Mouse (Mus musculus) liver, postnatal 0 days (tissue): ENCODE measurements around the gene Tango2. TPM values are rescaled to one million over a fixed set of nuclear protein-coding genes. Genes with fewer than 3 reads are reported as not detected.
A peak's percentile ranks its signal among the peaks of the same experiment; 100 is the strongest.
"Not testable (repeated sequence)": the region's sequence is repeated elsewhere in the genome, so short reads cannot be mapped to it uniquely, and the experiment has no call there.

Source experiments
- ATAC-seq: fragments of 200-750 bp; cut with Nextera tagmentation; 2 replicates; pipeline ENCODE4 v1.8.0; 2017; ENCODE audit warnings: mild to moderate bottlenecking, moderate library complexity
- DNase-seq: peaks from one replicate; pipeline ENCODE4 v3.0.0-alpha.2; 2016
- H3K27ac ChIP-seq: fragments of 300-500 bp; sonication (generic); 2 replicates; pipeline ENCODE4 v1.5.1; 2014; ENCODE audit warnings: antibody characterized with exemption, moderate library complexity, mild to moderate bottlenecking, low read depth
- H3K27me3 ChIP-seq: fragments of 300-500 bp; sonication (generic); 2 replicates; pipeline ENCODE4 v1.6.1; 2014; ENCODE audit warnings: low read length, control low read depth, mixed read lengths; ENCODE audit not compliant: insufficient read depth
- H3K36me3 ChIP-seq: fragments of 300-500 bp; sonication (generic); replicated peaks from 2 replicates; pipeline ENCODE4 v1.6.1; 2014; ENCODE audit warnings: mild to moderate bottlenecking, control low read depth, low read length, moderate library complexity, mixed read lengths; ENCODE audit not compliant: insufficient read depth
- H3K4me1 ChIP-seq: fragments of 300-500 bp; sonication (generic); 2 replicates; pipeline ENCODE4 v1.6.1; 2014; ENCODE audit warnings: antibody characterized with exemption, mild to moderate bottlenecking, control low read depth; ENCODE audit not compliant: insufficient read depth
- H3K4me2 ChIP-seq: fragments of 300-500 bp; sonication (generic); 2 replicates; pipeline ENCODE4 v1.6.1; 2014; ENCODE audit warnings: low read depth, mild to moderate bottlenecking, low read length, moderate library complexity, mixed read lengths
- H3K4me3 ChIP-seq: fragments of 300-500 bp; sonication (generic); 2 replicates; pipeline ENCODE4 v1.5.1; 2014; ENCODE audit warnings: low read depth, low read length
- H3K9ac ChIP-seq: fragments of 300-500 bp; sonication (generic); replicated peaks from 2 replicates; pipeline ENCODE4 v1.6.1; 2014; ENCODE audit warnings: mild to moderate bottlenecking, moderate library complexity
- H3K9me3 ChIP-seq: fragments of 300-500 bp; sonication (generic); 2 replicates; pipeline ENCODE4 v1.6.1; 2016; ENCODE audit warnings: mild to moderate bottlenecking, control low read depth, low read length, mixed read lengths
- CTCF ChIP-seq: sonication (generic); IDR thresholded peaks from 2 replicates; pipeline ENCODE4 v1.5.1; 2016; ENCODE audit warnings: antibody characterized with exemption, low read depth
- EP300 ChIP-seq: IDR thresholded peaks from 2 replicates; pipeline ENCODE4 v1.6.1; 2016; ENCODE audit warnings: antibody characterized with exemption, low read depth, mild to moderate bottlenecking
- WGBS: fragments of 180-500 bp; shearing (Covaris S2); extraction: QIAGEN DNeasy Blood & Tissue Kit; methylation state at CpG from one replicate; pipeline ENCODE4 v1.1.7; 2014; ENCODE audit not compliant: insufficient replicate concordance; 5-methylcytosine and 5-hydroxymethylcytosine counted together
- polyA plus RNA-seq: library from polyadenylated mRNA; unstranded; fragments of >200 nt; fragmentation: Nextera tagmentation; extraction: Ambion mirVana; gene quantifications from 2 replicates; pipeline ENCODE4 v1.2.1, GENCODE M21; 2015

Tango2 gene
- polyA plus RNA-seq, 1 experiment from 2014 or later, result 61.1 TPM

DNA sequence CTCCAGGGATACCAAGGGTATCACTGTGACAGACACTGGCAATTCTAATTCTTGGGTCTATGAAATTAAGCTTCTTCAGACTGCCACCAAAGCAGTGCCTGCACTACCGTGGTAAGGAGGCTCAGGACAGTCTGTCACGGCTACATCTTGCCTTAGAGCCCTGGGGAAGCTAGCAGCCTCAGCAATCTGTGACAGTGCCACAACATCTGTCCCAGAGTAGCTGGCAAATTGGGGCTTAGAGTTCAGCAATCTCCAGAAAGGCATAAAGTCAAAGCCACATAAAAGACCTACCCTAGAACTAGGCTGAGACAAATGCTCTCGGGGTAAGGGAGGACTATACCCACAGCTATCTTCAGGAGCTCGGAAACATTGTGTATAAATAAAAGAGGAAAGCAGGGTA is 22.2 kb downstream of the Tango2 start:
- no peak overlapping the region for H3K9ac ChIP-seq
- no peak overlapping the region for H3K27ac ChIP-seq
- peaks cover 42% of the 10 kb centered on the region for H3K36me3 ChIP-seq
- H3K9me3 ChIP-seq, result no peaks in the 10 kb centered on the region
- H3K4me2 ChIP-seq, result no peak overlapping the region
- H3K27me3 ChIP-seq, result no peaks in the 10 kb centered on the region
- ATAC-seq (no peak), DNase-seq (no peak)
- WGBS, result 74% methylated on average over 4 of the region's 4 CpGs
- TF ChIP-seq CTCF (no peak), EP300 (no peak)
- H3K4me3 ChIP-seq, result no peak overlapping the region
- no peaks in the 10 kb centered on the region for H3K4me1 ChIP-seq

DNA sequence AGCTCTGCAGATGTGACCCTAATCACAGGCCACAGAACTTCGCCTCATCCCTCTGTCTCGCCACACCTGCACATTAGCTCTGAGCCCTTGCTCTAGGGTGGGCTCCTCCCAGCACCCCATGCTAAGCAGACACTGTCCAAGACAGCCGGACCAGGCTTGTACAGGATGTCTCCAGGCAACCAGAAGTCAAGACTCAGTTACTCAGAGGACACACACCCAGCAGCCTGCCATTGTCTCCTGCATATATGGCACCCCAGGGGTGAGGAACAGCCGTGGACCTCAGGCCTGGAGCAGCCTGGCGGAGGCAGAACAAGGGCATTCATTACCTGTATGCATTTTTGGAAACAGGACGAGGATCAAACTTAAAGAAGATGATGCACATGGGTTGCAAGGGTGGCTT is 23.9 kb downstream of the Tango2 start:
- no peak for TF ChIP-seq CTCF
- WGBS, result 78% methylated on average over 6 of the region's 6 CpGs
- no peaks in the 10 kb centered on the region for H3K4me1 ChIP-seq
- no peak overlapping the region for H3K27ac ChIP-seq
- no peak overlapping the region for H3K4me2 ChIP-seq
- no peaks in the 10 kb centered on the region for H3K27me3 ChIP-seq
- no peaks in the 10 kb centered on the region for H3K9me3 ChIP-seq
- ATAC-seq, result no peak
- H3K9ac ChIP-seq, result no peak overlapping the region; the same call in 1 of the 2 replicates
- no peak overlapping the region for H3K4me3 ChIP-seq
- H3K36me3 ChIP-seq, result peaks cover 45% of the 10 kb centered on the region
- no peak for DNase-seq

GRCm38 (mm10) chr16:18323460-18323859 is 24.4 kb downstream of the Tango2 start:
- H3K27ac ChIP-seq, result no peak overlapping the region
- no peak overlapping the region for H3K4me3 ChIP-seq
- no peak for TF ChIP-seq EP300
- H3K27me3 ChIP-seq, result no peaks in the 10 kb centered on the region
- 83% methylated on average over 2 of the region's 2 CpGs for WGBS
- H3K9me3 ChIP-seq, result no peaks in the 10 kb centered on the region
- H3K9ac ChIP-seq, result no peak overlapping the region; the same call in 1 of the 2 replicates
- no peaks in the 10 kb centered on the region for H3K4me1 ChIP-seq
- peaks cover 48% of the 10 kb centered on the region for H3K36me3 ChIP-seq
- no peak for ATAC-seq
- H3K4me2 ChIP-seq, result no peak overlapping the region
- DNase-seq, result no peak

GRCm38 (mm10) chr16:18321443-18321842 is 26.5 kb downstream of the Tango2 start:
- ATAC-seq (no peak), DNase-seq (no peak)
- H3K4me3 ChIP-seq, result no peak overlapping the region
- 76% methylated on average over 2 of the region's 2 CpGs for WGBS
- H3K36me3 ChIP-seq, result peaks cover 58% of the 10 kb centered on the region
- H3K9me3 ChIP-seq, result no peaks in the 10 kb centered on the region
- H3K4me2 ChIP-seq, result no peak overlapping the region
- no peak overlapping the region for H3K27ac ChIP-seq
- no peaks in the 10 kb centered on the region for H3K27me3 ChIP-seq
- TF ChIP-seq EP300 (no peak), CTCF (no peak)
- no peaks in the 10 kb centered on the region for H3K4me1 ChIP-seq
- H3K9ac ChIP-seq, result no peak overlapping the region

DNA sequence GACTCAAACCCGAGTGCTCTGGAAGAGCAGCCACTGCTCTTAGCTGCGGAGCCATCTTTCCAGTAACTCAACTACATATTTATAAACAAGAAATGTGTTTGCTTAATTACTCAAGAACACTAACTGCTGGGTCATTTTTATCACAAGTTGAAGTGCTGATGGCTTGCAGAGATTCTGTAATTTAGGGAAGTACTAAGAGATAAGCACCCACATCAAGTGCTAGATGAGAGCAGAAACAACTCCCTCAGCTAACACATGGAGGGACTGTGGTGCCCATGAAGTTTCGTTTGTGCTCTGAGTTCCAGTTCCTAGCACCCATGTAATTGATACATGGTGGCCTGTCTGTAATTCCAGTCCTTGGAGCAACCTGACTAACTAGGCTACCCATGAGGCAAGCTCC is 28.9 kb downstream of the Tango2 start:
- no peak overlapping the region for H3K9ac ChIP-seq
- WGBS, result 78% methylated on average over 3 of the region's 3 CpGs

DNA sequence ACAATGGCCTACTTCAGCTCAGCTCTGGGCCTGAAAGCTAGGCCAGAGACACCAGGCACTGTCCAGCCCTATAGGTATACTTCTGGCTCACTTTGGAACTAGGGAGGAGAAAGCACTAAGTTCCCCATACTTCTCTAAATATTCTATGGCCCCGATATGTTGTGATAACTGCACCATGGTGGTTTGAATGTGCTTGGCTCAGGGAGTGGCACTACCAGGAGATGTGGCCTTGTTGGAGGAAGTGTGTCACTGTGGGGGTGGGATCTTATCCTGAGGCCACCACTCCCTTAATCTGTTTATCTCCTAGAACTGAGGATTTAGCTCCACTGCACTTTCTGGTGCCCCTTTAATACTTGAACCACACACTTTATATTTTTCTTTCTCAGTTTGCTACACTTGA is 39.7 kb downstream of the Tango2 start:
- Histone ChIP-seq H3K4me3 (no peak overlapping the region), H3K36me3 (peaks cover 50% of the 10 kb centered on the region), H3K4me1 (no peaks in the 10 kb centered on the region), H3K27ac (no peak overlapping the region), H3K9me3 (no peaks in the 10 kb centered on the region), H3K4me2 (no peak overlapping the region), H3K27me3 (no peaks in the 10 kb centered on the region), H3K9ac (no peak overlapping the region)
- 56% methylated on average over 1 of the region's 1 CpGs for whole genome bisulfite sequencing
- ATAC-seq (no peak), DNase-seq (no peak)
- no peak for TF ChIP-seq CTCF
- no peak for TF ChIP-seq EP300

More for the DNA sequence above, 28.9 kb downstream of the Tango2 start:
- no peak for TF ChIP-seq CTCF
- TF ChIP-seq EP300, result no peak
- Histone ChIP-seq H3K36me3 (peaks cover 52% of the 10 kb centered on the region), H3K9me3 (no peaks in the 10 kb centered on the region), H3K27ac (no peak overlapping the region), H3K27me3 (no peaks in the 10 kb centered on the region), H3K4me3 (no peak overlapping the region), H3K4me1 (no peaks in the 10 kb centered on the region), H3K4me2 (no peak overlapping the region)
- DNase-seq (no peak), ATAC-seq (no peak)

- whole genome bisulfite sequencing, result 4% methylated on average over 6 of the region's 10 CpGs
- H3K27me3 ChIP-seq, result not testable (repeated sequence)
Measured at GRCm38 (mm10) chr16:18289614-18290013, 58.3 kb downstream of the Tango2 start.

More at GRCm38 (mm10) chr16:18289614-18290013, 58.3 kb downstream of the Tango2 start:
- peaks cover 20% of the 10 kb centered on the region for H3K4me1 ChIP-seq
- H3K4me2 ChIP-seq, result peak overlapping the region; percentile 80
- ATAC-seq, H3K27ac ChIP-seq, H3K9me3 ChIP-seq, DNase-seq: not testable (repeated sequence)
- H3K4me3 ChIP-seq, result peak overlapping the region; percentile 90
- H3K36me3 ChIP-seq, result peaks cover 14% of the 10 kb centered on the region
- peak overlapping the region; percentile 54 for H3K9ac ChIP-seq
